Mouse (Mus musculus) MEL (cell line): ENCODE results near the gene Tmeff1. TPM values are rescaled to one million over a fixed set of nuclear protein-coding genes. Genes with fewer than 3 reads are reported as not detected.

Experiments
- DNase-seq: peaks from one replicate; pipeline ENCODE4 v3.0.0; 2011; ENCODE audit warnings: low read depth, low spot score
- H3K27ac ChIP-seq: 2 replicates; pipeline ENCODE4 v1.5.1; 2012; ENCODE audit warnings: low read depth, mild to moderate bottlenecking, control low read depth, low read length, moderate library complexity; ENCODE audit not compliant: control insufficient read depth
- H3K27me3 ChIP-seq, 2 experiments: fragments of 150-350 bp in 1 of 2; sonication (generic) in 1 of 2; 2 replicates each; pipeline ENCODE4 v1.6.1; 2012; ENCODE audit warnings: low read length in 2 of 2, mild to moderate bottlenecking in 2 of 2, improper control_type of control experiment in 1 of 2, moderate library complexity in 1 of 2; ENCODE audit not compliant: insufficient read depth in 2 of 2, control insufficient read depth in 1 of 2
- H3K36me3 ChIP-seq, 2 experiments: 2 replicates each; pipeline ENCODE4 v1.6.1; 2012 to 2014; ENCODE audit warnings: low read length in 2 of 2, improper control_type of control experiment in 1 of 2, inconsistent platforms in 1 of 2, mild to moderate bottlenecking in 1 of 2; ENCODE audit not compliant: insufficient read depth in 2 of 2, control insufficient read depth in 1 of 2
- H3K4me1 ChIP-seq, 2 experiments: fragments of 150-350 bp in 1 of 2; sonication (generic) in 1 of 2; 2 replicates each; pipeline ENCODE4 v1.6.1; 2012; ENCODE audit warnings: low read length in 2 of 2, improper control_type of control experiment in 1 of 2, mild to moderate bottlenecking in 1 of 2; ENCODE audit not compliant: insufficient read depth in 2 of 2, control insufficient read depth in 1 of 2
- H3K4me3 ChIP-seq, 2 experiments: fragments of 150-350 bp in 1 of 2; sonication (generic) in 1 of 2; 2 replicates each; pipeline ENCODE4 v1.5.1; 2012; ENCODE audit warnings: low read depth in 2 of 2, low read length in 2 of 2, mild to moderate bottlenecking in 2 of 2, moderate library complexity in 2 of 2, control low read depth in 1 of 2, improper control_type of control experiment in 1 of 2; ENCODE audit not compliant: control insufficient read depth in 1 of 2, insufficient read depth in 1 of 2
- H3K79me2 ChIP-seq: 2 replicates; pipeline ENCODE4 v1.6.1; 2012; ENCODE audit warnings: mild to moderate bottlenecking, low read length, moderate library complexity; ENCODE audit not compliant: control insufficient read depth, poor library complexity, insufficient read depth
- H3K9ac ChIP-seq: 2 replicates; pipeline ENCODE4 v1.6.1; 2012; ENCODE audit warnings: low read depth, mild to moderate bottlenecking, control low read depth, low read length, moderate library complexity; ENCODE audit not compliant: control insufficient read depth, poor library complexity, severe bottlenecking
- H3K9me3 ChIP-seq: fragments of 150-350 bp; sonication (generic); replicated peaks from 2 replicates; pipeline ENCODE4 v1.6.1; 2012; ENCODE audit warnings: mild to moderate bottlenecking, low read length, improper control_type of control experiment, moderate library complexity; ENCODE audit not compliant: insufficient read depth
- BHLHE40 ChIP-seq: IDR thresholded peaks from 2 replicates; pipeline ENCODE4 v1.6.1; 2012; ENCODE audit warnings: low read depth, mild to moderate bottlenecking, inconsistent platforms, low read length, improper control_type of control experiment, borderline replicate concordance
- CHD2 ChIP-seq: IDR thresholded peaks from 2 replicates; pipeline ENCODE4 v1.6.1; 2011; ENCODE audit warnings: low read length, improper control_type of control experiment
- CTCF ChIP-seq, 3 experiments: IDR thresholded peaks in 2 of 3; conservative IDR thresholded peaks in 1 of 3; 2 replicates each; pipeline ENCODE4 v1.5.1; 2011 to 2012; ENCODE audit warnings: low read length in 3 of 3, low read depth in 2 of 3, mild to moderate bottlenecking in 2 of 3, improper control_type of control experiment in 1 of 3, inconsistent platforms in 1 of 3, mixed read lengths in 1 of 3, moderate library complexity in 1 of 3; ENCODE audit not compliant: control insufficient read depth in 1 of 3, insufficient read depth in 1 of 3, poor library complexity in 1 of 3, severe bottlenecking in 1 of 3
- EP300 ChIP-seq, 2 experiments: IDR thresholded peaks; 2 replicates each; pipeline ENCODE4 v1.6.1; 2011; ENCODE audit warnings: improper control_type of control experiment in 2 of 2, low read length in 2 of 2, low read depth in 1 of 2, mild to moderate bottlenecking in 1 of 2
- ETS1 ChIP-seq: IDR thresholded peaks from 2 replicates; pipeline ENCODE4 v1.6.1; 2012; ENCODE audit warnings: low read depth, mild to moderate bottlenecking, inconsistent platforms, low read length, improper control_type of control experiment, moderate library complexity
- GABPA ChIP-seq: IDR thresholded peaks from 2 replicates; pipeline ENCODE4 v1.6.1; 2012; ENCODE audit warnings: low read depth, mild to moderate bottlenecking, inconsistent platforms, low read length, improper control_type of control experiment, moderate library complexity
- GATA1 ChIP-seq: IDR thresholded peaks from 2 replicates; pipeline ENCODE4 v1.6.1; 2011; ENCODE audit warnings: low read depth, low read length, improper control_type of control experiment
- HCFC1 ChIP-seq: IDR thresholded peaks from 2 replicates; pipeline ENCODE4 v1.6.1; 2012; ENCODE audit warnings: low read depth, mild to moderate bottlenecking, inconsistent platforms, low read length, improper control_type of control experiment, moderate library complexity
- MAX ChIP-seq: IDR thresholded peaks from 2 replicates; pipeline ENCODE4 v1.6.1; 2011; ENCODE audit warnings: low read length, improper control_type of control experiment
- MAZ ChIP-seq: IDR thresholded peaks from 2 replicates; pipeline ENCODE4 v1.6.1; 2012; ENCODE audit warnings: low read depth, mild to moderate bottlenecking, inconsistent platforms, low read length, improper control_type of control experiment
- MXI1 ChIP-seq: IDR thresholded peaks from 2 replicates; pipeline ENCODE4 v1.6.1; 2011; ENCODE audit warnings: mild to moderate bottlenecking, low read depth, low read length, improper control_type of control experiment
- POLR2A ChIP-seq, 2 experiments: IDR thresholded peaks; 2 replicates each; pipeline ENCODE4 v1.6.1; 2011 to 2012; ENCODE audit warnings: low read length in 2 of 2, mild to moderate bottlenecking in 2 of 2, control low read depth in 1 of 2, improper control_type of control experiment in 1 of 2, low read depth in 1 of 2, moderate library complexity in 1 of 2; ENCODE audit not compliant: control insufficient read depth in 1 of 2, insufficient read depth in 1 of 2, poor library complexity in 1 of 2
- POLR2AphosphoS2 ChIP-seq: IDR thresholded peaks from 2 replicates; pipeline ENCODE4 v1.6.1; 2011; ENCODE audit warnings: low read length, improper control_type of control experiment
- TAL1 ChIP-seq: IDR thresholded peaks from 2 replicates; pipeline ENCODE4 v1.6.1; 2012; ENCODE audit warnings: mild to moderate bottlenecking, inconsistent platforms, low read length, moderate library complexity, mixed read lengths
- TBP ChIP-seq: IDR thresholded peaks from 2 replicates; pipeline ENCODE4 v1.8.0; 2011; ENCODE audit warnings: low read depth, low read length, improper control_type of control experiment
- TCF12 ChIP-seq: IDR thresholded peaks from 2 replicates; pipeline ENCODE4 v1.6.1; 2014; ENCODE audit warnings: low read depth, mild to moderate bottlenecking, inconsistent platforms, low read length, improper control_type of control experiment, moderate library complexity
- ZC3H11A ChIP-seq: IDR thresholded peaks from 2 replicates; pipeline ENCODE4 v1.6.1; 2012; ENCODE audit warnings: low read depth, mild to moderate bottlenecking, inconsistent platforms, low read length, improper control_type of control experiment
- ZKSCAN1 ChIP-seq: IDR thresholded peaks from 2 replicates; pipeline ENCODE4 v1.6.1; 2012; ENCODE audit warnings: low read depth, mild to moderate bottlenecking, inconsistent platforms, low read length, improper control_type of control experiment, moderate library complexity
- ZMIZ1 ChIP-seq: IDR thresholded peaks from 2 replicates; pipeline ENCODE4 v1.6.1; 2012; ENCODE audit warnings: low read depth, mild to moderate bottlenecking, inconsistent platforms, low read length, improper control_type of control experiment, moderate library complexity
- ZNF384 ChIP-seq: IDR thresholded peaks from 2 replicates; pipeline ENCODE4 v1.6.1; 2012; ENCODE audit warnings: low read depth, mild to moderate bottlenecking, inconsistent platforms, low read length, improper control_type of control experiment
- polyA plus RNA-seq, 2 experiments: library from polyadenylated mRNA; stranded (reverse) in 1 of 2; unstranded in 1 of 2; fragments of >175 nt in 1 of 2; fragments of >200 nt in 1 of 2; gene quantifications; 2 replicates each; pipeline versions ENCODE4 v1.2.1 to v1.2.4; 2012; ENCODE audit warnings: low replicate concordance in 2 of 2, low read depth in 1 of 2; ENCODE audit not compliant: insufficient read length in 2 of 2, insufficient read depth in 1 of 2, missing spikeins in 1 of 2
- total RNA-seq: library from RNA; depleted of rRNA; stranded (reverse); fragments of 300-350 nt; gene quantifications from 2 replicates; pipeline ENCODE4 v1.2.3, GENCODE M21; 2012

Gene Tmeff1
- total and polyA plus RNA-seq, 3 experiments = not detected

- H3K4me3 ChIP-seq = no peak overlapping the region
- H3K27ac ChIP-seq = no peak overlapping the region
- no peaks in the 10 kb centered on the region for H3K79me2 ChIP-seq
- TF ChIP-seq MAX = no peak
- TF ChIP-seq TAL1 = no peak
- TF ChIP-seq GATA1 = no peak
- no peak for TF ChIP-seq CTCF (IDR thresholded peaks at IDR 0.05 in 2 of 3, conservative IDR thresholded peaks at IDR 0.05 in 1 of 3; ENCODE audit: control insufficient read depth in 1 of 3, insufficient read depth in 1 of 3, low read depth in 2 of 3, low read length in 3 of 3, poor library complexity in 1 of 3, severe bottlenecking in 1 of 3)
- no peak for TF ChIP-seq MAZ
- TF ChIP-seq BHLHE40 = no peak
- TF ChIP-seq HCFC1 = no peak
- TF ChIP-seq ZNF384 = no peak
- no peak for TF ChIP-seq POLR2A (IDR thresholded peaks at IDR 0.05; ENCODE audit: control insufficient read depth in 1 of 2, insufficient read depth in 1 of 2, low read depth in 1 of 2, low read length in 2 of 2, poor library complexity in 1 of 2)
- no peak for TF ChIP-seq GABPA
- TF ChIP-seq ZKSCAN1 = no peak
- TF ChIP-seq CHD2 = no peak
- no peak for TF ChIP-seq ZMIZ1
- TF ChIP-seq MXI1 = no peak
- H3K9ac ChIP-seq = no peak overlapping the region
- no peaks in the 10 kb centered on the region for H3K4me1 ChIP-seq
- no peaks in the 10 kb centered on the region for H3K27me3 ChIP-seq
- no peaks in the 10 kb centered on the region for H3K9me3 ChIP-seq
- H3K36me3 ChIP-seq = no peaks in the 10 kb centered on the region
- DNase-seq = no peak
These were observed 79.0 kb downstream of the Tmeff1 start for GRCm38 (mm10) chr4:48664021-48664420.

- H3K4me1 ChIP-seq = no peaks in the 10 kb centered on the region
- no peak for DNase-seq
- no peaks in the 10 kb centered on the region for H3K79me2 ChIP-seq
- H3K9ac ChIP-seq = no peak overlapping the region
- no peak overlapping the region for H3K4me3 ChIP-seq
- TF ChIP-seq TBP = no peak
- TF ChIP-seq ZC3H11A = no peak
- TF ChIP-seq ETS1 = no peak
- TF ChIP-seq POLR2AphosphoS2 = no peak
- TF ChIP-seq TCF12 = no peak
- no peak for TF ChIP-seq EP300 (IDR thresholded peaks at IDR 0.05; ENCODE audit: low read depth in 1 of 2, low read length in 2 of 2)
- no peaks in the 10 kb centered on the region for H3K36me3 ChIP-seq
- H3K9me3 ChIP-seq = no peaks in the 10 kb centered on the region
- no peak overlapping the region for H3K27ac ChIP-seq
- H3K27me3 ChIP-seq = no peaks in the 10 kb centered on the region
These were observed 82.3 kb downstream of the Tmeff1 start for GRCm38 (mm10) chr4:48667279-48667678.
